Mouse (Mus musculus) brain, embryonic 18.5 days (tissue): ENCODE results near the gene Hist2h3c2.
"Not testable (repeated sequence)": the region's sequence is repeated elsewhere in the genome, so short reads cannot be mapped to it uniquely, and the experiment has no call there.

Experiments used
- DNase-seq: peaks from one replicate; pipeline ENCODE4 v3.0.0-alpha.2; 2012; ENCODE audit warnings: low read depth, low spot score

The Hist2h3c2 gene

DNA sequence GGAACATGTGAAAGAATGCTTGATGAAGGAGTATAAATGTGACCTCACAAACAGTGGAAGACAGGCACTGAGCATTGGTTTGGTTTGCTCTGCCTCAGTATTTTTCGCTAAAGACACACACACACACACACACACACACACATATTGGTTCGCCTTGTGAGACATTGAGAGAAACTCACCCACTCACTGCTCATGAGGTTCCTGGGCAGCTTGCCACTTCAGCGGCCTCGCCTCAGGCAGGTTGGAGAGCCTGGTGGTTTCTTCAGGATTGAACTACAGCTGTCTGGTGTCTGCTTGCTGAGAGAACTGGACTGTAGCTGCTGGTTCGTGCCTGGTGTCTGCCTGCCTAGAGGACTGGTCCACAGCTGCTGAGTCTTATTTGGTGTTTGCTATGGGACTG is 21.3 kb upstream of the Hist2h3c2 start:
- no peak for DNase-seq

- DNase-seq, result no peak
Measured at GRCm38 (mm10) chr3:96257190-96257589, 18.3 kb upstream of the Hist2h3c2 start.

DNA sequence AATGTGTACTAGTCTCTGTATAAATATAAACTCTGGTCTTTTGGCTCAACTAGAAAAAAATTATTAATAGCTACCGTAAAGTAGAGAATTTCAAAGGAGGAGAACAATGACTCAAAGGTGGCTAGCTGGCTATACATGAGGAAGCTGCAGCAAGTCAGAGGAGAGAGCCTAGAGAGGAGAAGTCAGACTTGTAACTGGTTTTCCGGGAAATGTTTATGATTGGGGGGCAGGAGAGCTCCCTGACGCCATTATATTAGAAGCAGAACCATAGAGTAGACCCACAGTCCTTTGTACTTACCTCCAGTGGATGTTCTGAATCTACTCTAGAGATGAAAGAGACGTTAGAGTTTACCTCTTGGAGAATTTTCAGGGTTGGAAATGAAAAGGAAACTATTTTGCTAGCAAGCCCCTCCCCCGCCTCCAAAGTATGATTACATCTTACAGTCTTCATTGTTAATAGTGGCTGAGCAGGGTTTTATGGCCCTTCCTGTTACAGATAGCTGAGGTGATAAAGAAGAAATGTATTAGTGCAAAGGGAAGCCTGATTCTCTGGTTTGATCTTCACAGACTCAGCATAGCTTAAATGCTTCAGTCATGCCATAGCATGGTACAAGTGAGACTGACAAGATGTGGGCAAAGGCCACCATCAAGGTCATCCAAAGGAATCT is 17.1 kb upstream of the Hist2h3c2 start:
- DNase-seq, result no peak

GRCm38 (mm10) chr3:96254683-96255355 is 15.9 kb upstream of the Hist2h3c2 start:
- no peak for DNase-seq

DNA sequence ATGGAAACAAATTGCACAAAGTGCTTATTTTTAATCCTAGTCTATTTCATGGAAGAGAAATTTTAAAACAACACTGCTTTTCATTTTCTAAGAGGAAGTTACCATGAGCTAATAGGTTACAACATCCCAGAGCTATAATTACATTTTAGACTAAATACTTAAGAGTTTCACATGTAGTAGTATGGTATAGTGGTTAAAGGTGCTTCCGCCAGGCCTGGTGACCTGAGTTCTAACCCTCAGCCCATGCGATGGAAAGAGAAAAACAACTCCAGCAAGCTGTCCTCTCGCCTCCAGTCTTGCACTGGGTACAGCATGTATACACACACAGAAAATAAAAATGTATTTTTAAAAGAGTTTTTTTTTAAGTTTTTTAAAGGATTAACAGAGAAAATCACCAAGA is 12.9 kb upstream of the Hist2h3c2 start:
- DNase-seq, result no peak

- DNase-seq, result no peak
Measured at GRCm38 (mm10) chr3:96250890-96251289, 12.0 kb upstream of the Hist2h3c2 start.

- no peak for DNase-seq
Measured at GRCm38 (mm10) chr3:96249034-96249345, 10.1 kb upstream of the Hist2h3c2 start.

DNA sequence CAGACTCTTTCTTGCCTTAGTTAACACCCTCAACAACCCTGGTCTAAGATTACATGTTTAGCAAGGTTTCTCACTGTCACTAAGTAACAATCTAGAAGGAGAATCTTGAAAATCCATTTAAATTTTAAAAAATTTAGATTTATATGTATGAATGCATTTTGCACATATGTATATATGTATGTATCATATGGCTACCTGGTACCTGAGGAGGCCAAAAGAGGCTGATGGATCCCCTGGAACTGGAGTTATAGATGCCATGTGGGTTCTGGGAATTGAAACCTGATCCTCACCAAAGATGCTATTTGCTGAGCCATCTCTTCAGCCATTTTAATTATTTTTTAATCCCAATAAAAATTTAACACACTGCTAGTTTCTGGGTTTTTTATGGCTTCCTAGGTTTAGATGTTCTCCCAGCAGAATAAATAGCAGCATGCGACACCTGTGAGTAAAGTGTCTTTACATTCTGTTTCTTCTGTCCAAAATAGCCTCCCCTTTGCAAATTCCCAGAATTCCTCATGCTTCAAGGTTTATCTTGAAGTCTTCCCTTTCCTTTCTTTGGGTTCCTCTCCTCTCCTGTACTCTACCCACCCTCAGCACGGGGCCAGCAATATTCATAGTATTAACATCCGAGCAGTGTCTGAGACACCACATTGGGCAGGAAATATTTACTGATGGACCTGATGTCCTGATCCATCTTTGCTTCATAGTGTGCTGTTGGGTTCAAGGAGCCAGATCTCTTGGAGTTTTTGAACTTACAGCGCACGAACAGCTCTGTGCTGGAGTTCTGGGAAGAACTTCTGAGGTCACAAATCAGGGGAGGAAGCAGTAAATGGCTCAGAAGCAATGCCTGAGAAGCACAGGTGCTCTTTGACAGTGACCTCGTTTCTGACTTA is 9.5 kb upstream of the Hist2h3c2 start:
- no peak for DNase-seq

DNA sequence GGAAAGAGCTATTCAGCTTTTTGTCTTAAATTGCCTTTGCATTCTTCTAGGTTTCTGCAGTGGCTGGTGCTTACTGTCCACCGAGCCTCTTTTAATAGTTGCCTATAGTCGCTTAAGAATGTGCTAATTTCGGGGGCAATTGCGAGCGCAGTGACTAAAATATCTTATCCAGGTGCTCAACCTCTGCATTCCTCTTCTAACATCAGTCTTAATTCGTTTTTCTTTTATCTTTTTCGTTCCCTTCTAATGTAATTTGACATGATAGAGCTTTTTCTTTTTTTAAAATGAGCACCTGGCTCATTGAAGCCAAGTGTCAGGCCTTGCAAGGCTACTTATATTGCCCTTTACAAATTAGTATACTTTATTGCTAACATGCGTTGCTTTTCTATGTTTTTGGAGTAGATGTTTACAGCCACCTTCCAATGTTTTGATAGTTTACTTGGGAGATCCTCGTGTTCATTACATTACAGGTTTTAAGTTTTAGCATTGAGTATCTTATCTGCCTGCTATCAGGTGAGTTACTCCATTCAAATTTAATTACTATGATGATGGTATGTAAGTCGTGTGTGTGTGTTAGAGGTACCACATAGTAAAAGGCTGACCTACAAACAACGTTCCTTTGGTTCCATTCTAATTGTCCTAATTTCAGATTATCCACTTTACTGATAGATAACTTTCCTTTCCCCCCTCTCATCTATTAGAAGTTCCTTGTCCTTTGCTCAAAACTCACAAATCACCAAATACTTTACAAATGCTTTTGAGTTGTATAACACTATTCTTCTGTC is 8.6 kb upstream of the Hist2h3c2 start:
- DNase-seq, result no peak

DNA sequence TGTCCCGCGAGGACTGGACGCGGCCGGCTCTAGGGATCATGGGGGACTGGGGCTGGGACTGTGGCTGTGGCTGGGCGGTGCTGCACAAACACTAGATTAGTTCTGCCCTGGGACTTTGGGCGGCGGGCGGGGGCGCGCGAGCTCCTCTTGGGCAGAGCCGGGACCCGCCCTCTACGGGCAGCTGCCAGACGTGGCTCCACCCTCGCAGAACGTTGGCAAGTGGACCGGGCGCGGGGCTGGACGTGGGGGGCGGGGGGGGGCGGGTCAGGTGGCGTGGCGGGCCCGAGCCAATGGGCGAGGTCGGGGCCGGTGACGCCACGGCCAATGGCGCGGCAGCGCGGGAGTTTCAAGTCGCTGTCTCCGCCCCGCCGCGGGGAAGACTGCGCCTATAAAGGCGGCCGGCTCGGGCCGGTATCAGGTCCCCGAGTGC is 7.5 kb upstream of the Hist2h3c2 start, which contains the start of gene Hist2h3c1:
TSS of gene Hist2h3c1 (plus strand) at position 259 of the 430 bp plus-strand sequence.
- DNase-seq, result not testable (repeated sequence)

- DNase-seq, result not testable (repeated sequence)
Measured at GRCm38 (mm10) chr3:96246018-96246417, 7.1 kb upstream of the Hist2h3c2 start.

- DNase-seq, result not testable (repeated sequence)
Measured at GRCm38 (mm10) chr3:96245003-96245886, 6.3 kb upstream of the Hist2h3c2 start, which contains the start of gene Hist2h2aa1. Gene Hist2h2aa1 (plus strand): TSS chr3:96245497.

GRCm38 (mm10) chr3:96243921-96244572 is 5.1 kb upstream of the Hist2h3c2 start:
- no peak for DNase-seq

DNA sequence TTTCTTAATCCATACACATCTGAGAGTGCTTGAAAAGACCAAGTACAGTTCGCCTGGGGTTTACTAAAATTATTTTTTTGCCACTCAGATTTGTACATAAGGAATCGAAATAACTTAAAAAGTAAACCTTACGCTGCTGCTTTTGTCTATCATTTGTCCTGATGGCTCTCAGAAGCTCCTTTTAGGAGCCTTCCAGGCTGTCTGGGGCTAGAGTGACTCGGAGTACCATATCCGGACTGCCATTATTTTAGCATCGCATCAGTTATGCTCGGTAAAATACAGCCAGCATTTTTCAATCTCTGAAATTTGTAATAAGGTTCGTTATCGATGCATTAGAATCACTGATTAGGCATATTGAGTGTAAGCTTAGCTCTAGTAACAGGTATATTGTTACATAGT is 1.9 kb upstream of the Hist2h3c2 start:
- no peak for DNase-seq

DNA sequence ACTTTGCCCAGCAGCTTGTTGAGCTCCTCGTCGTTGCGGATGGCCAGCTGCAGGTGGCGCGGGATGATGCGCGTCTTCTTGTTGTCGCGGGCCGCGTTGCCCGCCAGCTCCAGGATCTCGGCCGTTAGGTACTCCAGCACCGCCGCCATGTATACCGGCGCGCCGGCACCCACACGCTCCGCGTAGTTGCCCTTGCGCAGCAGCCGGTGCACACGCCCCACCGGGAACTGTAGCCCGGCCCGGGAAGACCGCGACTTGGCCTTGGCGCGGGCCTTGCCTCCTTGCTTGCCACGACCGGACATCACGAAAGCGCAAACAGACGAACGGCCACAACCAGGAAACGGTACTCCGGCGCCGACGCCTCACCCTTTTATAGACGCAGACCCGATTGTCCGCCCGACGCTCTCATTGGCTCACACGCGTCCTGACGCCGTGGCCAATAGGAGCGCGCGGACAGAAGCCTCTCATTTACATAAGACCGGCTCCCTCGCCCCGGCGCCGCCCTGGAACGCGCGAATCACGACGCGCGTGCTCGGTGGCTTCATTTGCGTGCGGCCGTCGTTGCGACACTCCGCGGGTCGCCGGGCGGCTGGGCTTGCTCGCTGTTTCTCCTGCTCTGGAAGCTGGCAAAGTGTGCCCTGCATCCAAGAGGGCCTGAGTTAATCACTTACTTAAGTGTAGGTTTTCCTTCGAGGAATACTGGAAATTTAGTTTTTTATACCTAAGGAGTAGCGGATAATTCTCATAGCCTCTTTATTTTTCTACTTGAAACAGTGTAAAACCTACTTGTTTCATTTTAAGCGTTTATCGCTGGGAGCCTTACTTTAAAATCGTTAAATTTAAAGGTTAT is 1.2 kb upstream of the Hist2h3c2 start, which contains the start of gene Hist2h2aa2:
TSS of gene Hist2h2aa2 (minus strand) at position 328 of the 850 bp plus-strand sequence.
- DNase-seq, result not testable (repeated sequence)

DNA sequence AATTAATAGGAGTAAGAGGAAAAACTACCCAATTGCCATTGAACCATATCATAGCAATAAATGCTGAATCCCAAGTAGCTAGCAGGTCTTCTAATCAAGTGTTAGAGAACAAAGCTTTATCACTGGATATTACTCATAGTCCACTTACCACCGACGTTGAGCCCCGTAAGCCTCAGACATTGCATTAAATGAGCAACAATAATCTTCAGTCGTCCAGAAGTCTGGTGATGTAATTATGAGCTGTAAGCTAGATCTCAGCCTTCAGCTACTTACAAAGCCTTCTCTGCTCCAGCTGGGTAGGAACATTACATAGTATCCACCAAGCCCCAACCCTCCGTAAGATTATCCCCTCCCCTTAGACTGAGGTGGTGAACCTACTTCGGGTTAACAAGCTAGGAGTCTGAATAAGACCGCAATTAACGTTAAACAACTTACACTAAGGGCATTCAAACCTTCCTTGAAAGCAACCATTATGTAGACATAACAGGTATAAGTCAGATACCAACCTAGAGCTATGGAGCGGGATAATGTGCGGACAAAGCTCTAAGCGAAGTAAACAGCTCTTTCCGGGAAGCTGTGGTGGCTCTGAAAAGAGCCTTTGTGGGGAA is 919 bp downstream of the Hist2h3c2 start:
- DNase-seq, result no peak

GRCm38 (mm10) chr3:96237335-96237903 is 1.5 kb downstream of the Hist2h3c2 start:
- no peak for DNase-seq

GRCm38 (mm10) chr3:96236834-96237334 is 2.0 kb downstream of the Hist2h3c2 start:
- no peak for DNase-seq
